Mouse (Mus musculus): Measurements from ENCODE around the gene Phf8.
A peak's percentile ranks its signal among the peaks of the same experiment; 100 is the strongest.
"Not testable (repeated sequence)": the region's sequence is repeated elsewhere in the genome, so short reads cannot be mapped to it uniquely, and the experiment has no call there.

Phf8 gene

DNA sequence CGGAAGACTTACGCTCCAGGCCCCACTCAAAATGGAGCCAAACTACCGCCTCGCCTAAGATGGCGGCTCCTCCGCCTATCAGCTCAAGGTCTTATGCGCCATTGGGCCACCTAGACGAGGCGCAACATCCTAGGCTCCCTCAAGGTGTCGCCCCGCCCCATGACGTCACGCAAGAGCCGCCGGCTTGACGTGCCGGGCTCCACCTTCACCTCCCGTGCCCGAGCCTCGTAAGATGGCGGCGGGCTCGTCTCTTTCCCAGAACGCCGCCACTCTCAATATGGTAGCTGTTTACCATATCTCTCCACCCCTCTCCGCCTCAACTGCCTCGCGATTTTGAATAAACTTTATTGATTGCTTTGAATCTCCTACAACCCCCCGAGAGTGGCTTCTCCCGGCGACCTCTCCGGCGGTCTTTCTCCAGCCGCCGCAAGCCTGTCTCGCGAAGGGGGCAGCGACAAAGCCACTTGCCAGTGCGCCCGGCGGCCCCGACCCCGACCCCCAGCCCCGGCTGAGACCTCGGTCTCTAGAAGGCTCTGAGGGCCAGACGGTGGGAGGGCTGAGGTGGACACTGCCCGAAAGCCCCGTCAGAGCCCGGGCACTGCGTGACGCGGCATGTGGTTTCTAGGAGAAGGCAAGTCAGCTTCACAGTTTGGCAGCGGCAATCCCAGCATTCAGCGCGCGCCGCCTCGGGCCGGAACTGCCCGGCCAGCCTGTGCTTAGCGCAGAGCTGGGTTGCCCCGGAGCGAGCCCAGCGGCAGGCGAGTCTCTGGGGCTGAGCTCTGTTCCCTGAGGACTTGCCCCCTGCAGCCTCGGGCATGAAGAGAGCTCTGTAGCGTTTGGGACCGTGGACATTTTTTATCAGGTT lies at the start of gene Phf8:
Phf8 (plus strand) TSS at position 215 of the 865 bp plus-strand sequence.
- peak; percentile 97 for DNase-seq

DNA sequence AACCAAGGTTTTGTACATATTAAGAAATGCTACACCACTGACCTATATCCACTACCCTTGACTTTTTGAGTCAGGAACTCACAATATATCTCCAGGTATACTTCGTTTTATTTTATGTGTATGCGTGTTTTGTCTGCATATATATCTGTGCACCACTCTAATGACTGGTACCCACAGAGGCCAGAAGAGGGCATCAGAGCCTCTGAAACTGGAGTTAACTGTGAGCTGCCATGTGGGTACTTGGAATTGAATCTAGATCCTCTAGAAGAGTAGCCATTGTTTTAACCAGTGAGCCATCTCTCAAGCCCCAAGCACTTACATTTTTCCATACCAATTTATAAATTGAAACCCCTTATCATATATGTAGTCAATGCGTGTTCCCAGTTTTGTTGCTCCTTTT lies 32.3 kb upstream of the Phf8 start:
- DNase-seq = no peak

DNA sequence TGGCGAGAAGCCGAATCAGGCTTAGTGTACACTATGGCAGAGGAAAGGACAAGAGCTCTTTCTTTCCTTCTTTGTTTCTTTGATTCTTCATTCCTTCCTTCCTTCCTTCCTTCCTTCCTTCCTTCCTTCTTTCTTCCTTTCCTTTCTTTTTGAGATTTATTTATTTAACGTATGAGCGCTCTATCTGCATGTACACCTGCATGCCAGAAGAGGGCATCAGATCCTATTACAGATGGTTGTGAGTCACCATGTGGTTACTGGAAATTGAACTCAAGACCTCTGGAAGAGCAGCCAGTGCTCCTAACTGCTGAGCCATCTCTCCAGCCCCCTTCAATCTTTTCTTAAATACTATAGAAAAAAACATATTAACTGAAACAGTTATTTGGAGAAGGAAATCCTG lies 27.2 kb upstream of the Phf8 start:
- DNase-seq = not testable (repeated sequence)

DNA sequence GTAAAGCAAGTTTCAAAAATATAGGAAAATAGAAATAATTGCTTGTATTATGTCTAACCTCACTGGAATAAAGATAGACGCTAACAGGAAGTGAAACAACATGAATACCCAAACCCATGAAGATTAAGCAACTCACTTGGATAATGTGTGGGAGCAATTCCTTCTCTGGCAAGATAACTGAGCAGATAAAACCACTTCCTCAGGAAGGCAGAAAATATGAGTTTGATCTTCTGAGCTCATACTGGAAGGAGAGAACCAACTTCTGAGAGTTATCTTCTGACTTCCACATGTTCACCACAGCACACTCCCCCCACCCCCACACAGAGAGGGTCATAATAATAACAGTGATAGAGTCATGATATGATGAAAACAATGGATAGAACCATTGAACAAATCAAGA lies 23.9 kb upstream of the Phf8 start:
- DNase-seq = no peak

DNA sequence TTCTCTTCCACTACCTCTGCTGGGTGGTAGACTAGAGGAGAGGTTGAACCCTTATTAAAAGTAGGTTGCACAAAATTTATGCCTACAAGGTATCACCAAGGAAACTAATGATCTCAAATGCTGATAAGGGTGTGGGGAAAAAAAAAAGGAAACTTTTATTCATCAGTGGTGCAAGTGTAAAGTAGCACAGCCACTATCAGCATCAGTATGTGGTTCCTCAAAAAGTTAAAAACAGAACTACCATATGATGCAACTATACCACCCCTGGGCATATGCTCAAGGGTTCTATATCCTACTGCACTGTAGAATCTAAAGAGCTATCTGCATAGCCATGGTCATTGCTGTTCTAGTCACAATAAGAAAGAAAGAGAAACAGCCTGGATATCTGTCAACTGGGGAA lies 11.9 kb upstream of the Phf8 start:
- DNase-seq = no peak

DNA sequence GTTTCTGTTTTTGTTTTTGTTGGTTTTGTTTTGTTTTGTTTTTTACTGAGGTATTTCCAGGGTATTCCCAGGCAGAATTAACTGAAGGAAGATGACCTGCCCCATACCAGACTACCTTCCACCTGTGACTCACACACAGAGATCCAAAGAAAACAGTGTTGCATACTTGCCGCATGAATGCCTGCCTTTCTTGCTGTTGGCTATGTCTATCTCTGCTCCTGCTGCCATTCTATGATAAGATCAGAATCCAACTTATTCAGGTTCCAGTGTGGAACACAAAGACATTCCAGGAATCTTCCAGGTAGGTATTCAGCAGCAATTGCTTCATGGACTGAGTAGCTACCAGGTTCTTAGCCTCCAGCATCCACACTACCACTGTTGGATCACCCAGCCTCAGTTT lies 10.6 kb upstream of the Phf8 start:
- DNase-seq = no peak

DNA sequence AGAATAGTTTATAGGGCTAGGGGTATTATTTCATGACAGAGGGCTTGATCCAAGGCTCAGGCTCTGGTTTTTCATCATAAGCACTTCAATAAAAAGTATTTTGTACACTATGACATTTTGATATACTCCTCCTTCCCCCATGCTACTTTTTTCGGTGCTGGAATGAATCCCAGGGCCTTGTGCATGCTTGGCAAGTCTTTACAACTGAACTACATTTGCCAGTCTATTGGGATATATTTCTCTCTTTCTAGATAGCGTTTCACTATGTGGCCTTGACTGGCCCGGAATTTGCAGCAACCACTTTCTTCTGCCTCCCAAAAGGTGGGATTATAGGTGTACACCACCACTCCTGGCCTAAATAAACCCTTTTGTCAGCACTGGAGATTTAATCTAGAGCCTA lies 7.4 kb upstream of the Phf8 start:
- DNase-seq = no peak

DNA sequence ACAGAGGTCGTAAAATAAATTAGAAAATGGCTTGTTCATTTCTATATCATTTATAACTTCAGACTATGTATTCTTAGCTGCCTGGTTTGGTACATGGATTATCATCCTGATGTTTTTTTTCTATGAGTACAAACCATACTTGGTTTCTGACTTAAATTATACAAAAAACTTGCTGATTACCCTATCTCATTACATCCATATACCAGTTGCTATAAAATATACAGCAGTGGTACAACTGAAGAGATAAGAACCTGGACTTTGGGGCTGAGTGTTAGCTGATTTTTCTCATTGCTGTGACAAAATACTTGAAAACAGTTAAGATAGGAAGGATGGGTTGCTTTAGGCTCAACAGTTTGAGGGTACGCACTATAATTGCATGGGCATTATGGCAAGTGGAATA lies 6.8 kb upstream of the Phf8 start:
- DNase-seq = no peak

DNA sequence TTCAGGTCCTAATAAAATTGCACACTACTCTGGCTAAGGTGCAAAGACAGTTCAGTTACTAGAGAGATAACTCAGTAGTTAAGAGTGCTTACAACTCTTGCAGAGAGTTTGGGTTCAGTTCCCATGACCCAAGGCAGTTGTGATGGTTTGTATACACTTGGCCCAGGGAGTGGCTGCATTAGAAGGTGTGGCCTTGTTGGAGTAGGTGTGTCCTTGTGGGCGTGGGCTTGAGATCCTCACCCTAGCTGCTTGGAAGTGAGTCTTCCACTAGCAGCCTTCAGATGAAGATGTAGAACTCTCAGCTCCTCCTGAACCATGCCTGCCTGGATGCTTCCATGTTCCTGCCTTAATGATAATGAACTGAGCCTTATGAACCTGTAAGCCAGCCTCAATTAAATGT lies 2.3 kb upstream of the Phf8 start:
- no peak for DNase-seq

DNA sequence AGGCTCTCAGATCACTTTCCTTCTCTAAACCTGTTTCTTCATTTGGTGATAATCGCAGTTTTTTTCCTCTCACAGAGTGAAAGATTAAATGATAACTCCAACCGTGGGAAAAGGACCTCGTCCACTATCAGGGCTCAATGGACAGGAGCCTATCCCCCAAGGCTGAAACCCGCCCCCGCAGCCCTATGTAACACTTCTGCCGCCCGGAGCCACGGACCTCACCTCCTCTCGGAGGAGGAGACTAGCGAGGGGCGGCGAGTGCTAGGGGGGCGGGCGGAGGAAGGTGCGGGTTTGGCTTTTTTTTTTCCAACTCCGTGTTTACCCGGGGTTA lies 380 bp upstream of the Phf8 start:
- DNase-seq = no peak

DNA sequence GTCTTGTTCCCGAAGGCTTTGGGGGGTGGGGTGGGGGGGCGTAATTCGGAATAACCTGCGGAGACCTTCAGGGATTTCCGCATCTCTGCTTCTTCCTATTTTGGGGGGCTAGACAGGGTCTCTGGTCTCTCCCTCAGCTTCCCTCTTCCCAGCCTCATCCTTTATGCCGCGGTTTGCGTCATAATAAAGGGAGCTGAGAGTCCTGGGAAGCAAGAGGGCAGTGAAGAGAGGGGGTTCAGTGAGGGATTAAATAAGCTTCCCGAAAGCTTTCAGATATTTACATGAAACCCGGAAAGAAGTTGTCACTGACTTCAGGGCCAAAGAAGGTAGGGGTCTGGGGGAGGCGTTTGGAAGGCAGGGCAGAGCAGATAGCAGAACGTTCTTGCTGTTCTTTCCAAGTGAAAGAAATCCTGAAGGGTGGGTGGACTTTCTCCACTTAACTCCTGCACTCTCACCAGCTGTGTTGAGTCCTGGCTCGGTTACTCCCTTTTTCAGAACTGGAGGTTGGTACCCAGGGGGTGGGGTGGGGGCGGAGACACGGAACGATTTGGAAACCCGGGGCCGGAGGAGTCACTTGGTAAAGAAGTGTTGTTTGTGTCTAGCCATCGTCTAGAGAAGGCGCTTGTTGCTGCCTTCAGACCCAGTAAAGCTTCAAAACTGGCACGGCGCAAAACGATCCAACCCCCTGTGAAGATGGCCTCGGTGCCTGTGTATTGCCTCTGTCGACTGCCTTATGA lies 1.5 kb downstream of the Phf8 start:
- peak; percentile 36 for DNase-seq

DNA sequence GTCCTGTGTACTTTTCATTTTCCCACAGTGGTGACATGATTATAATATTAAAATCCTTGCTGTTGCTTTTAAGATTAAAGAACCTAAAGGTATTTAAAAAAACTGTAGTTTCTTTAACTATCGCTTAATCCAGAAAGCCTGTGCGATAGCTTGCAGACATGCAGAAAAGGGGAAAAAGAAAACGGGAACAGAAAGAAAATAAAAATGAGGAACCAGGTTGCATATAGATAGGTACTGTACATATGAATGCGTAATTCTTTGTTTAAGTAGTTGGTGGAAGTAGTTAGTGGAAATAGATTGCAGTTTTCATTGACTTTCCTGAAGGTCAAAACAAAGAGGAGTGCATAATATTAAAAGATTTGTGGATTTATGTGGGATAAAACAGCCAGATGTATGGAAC lies 32.9 kb downstream of the Phf8 start:
- DNase-seq = no peak

DNA sequence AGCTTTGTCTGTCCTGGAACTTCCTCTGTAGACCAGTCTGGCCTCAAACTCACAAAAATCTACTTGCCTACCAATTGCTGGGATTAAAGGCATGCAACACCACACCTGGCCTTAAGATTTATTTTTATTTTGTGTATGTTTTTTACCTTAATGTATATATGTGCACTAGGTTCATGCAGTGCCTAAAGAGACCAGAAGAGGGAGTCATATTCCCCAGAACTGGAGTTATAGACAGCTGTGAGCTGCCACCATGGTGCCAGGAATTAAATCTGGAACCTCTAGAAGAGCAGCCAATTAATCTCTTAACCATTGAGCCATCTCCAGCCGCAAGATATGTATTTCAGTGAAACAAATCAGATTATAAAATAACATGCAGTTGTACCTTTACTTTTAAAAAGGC lies 54.7 kb downstream of the Phf8 start:
- DNase-seq = no peak

DNA sequence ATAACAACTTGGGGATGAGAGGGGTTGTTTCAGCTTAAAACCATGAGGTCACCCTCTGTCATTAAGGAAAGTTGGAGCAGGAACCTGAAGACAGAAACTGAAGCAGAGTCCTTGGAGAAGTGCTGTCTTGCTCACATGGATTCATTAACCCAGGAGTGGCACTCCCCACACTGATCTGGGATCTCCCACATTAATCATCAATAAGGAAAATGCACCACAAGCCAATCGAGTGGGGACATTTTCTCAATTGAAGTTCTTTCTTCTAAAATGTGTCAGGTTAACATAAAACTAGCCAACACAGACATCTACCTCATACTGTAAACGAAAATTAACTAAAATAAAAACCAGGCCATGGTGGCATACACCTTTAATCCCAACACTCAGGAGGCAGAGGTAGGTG lies 122.9 kb downstream of the Phf8 start:
- DNase-seq = no peak

DNA sequence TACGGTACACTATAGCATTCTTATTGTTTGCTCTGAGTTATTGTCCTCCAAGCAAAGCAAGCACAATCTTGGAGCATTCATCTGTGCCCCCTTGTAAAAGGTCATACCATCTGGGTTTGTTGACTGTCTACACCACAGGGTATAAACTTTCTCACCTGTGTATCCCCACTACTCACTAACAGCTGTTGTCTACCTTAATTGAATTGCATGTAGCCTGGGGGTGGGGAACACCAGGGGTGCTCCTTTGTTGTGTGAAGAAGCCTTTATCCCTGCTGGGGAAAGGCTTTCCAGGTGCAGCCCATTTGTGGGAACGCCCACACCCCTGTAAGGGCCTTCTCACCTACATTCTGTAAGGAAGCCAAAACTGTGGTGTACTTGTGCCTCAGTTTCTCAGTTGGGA lies 133.3 kb downstream of the Phf8 start:
- DNase-seq = no peak

DNA sequence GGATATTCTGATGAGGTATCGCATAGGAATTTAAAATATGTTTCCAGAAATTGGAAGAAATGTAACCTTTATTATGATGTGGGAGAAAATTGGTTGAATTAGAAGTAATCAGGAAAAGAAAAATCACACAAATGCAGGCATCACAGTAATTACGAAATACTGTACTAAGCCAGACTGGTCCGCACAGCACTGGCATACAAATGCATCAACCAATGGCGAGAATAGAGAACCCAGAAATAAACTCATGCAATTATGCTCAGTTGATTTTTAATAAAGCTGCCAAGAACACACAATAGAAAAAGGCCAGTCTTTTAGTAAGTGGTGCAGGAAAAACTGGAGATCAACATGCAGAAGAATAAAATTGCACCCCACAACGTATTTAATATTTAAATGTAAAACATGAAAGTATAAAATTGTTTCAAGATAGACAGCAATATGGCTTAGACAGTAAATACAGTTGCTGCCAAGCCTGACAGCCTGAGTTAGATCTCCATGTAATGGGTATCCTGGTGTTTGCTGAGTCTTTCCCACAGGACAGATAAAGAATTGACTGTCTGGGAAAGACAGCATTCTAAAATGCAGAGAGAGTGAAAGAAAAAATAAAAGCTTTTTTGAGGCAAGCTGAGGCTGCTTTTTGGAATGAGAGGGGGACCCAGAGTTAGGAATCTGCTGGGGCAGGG lies 154.2 kb downstream of the Phf8 start:
- DNase-seq = no peak
